Mouse (Mus musculus) lung, postnatal 36 days (tissue): ENCODE data around the gene Prrg2.
A peak's percentile ranks its signal among the peaks of the same experiment; 100 is the strongest.

ENCODE experiments used
- DNase-seq: peaks from one replicate; pipeline ENCODE4 v3.0.0; 2022; ENCODE audit warnings: mixed read lengths

The Prrg2 gene

GRCm38 (mm10) chr7:45056972-45057348 is 5.5 kb downstream of the Prrg2 start:
- DNase-seq: no peak

GRCm38 (mm10) chr7:45056329-45056971 is 6.0 kb downstream of the Prrg2 start:
- no peak for DNase-seq

DNA sequence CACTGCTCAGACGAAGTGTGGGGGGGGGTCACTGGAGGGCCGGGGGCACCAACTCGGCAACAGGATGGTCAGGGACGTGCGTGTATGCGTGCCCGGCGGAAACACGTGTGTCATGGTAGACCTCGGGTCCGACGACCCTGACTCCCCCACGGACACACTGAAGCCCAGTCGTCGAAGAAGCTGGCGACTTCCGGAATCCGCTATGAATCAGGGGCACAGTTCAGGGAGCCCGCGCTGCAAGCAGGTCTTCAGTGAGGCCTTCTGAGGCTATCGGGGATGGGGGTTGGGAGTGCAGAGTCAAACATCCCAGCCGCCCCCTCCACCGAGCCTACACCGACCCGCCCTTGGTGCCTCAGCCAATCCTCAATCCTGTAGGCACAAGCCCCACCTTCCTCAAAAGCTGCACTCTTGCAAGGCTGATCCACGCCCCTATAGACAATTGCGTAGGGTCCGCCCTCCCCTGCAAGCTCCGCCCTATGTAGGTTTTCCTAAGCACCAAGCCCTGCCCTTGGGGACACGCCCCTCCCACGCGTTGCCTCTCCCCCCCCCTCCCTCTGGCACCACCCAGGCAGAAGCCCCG is 8.5 kb downstream of the Prrg2 start:
- peak; percentile 99 for DNase-seq

DNA sequence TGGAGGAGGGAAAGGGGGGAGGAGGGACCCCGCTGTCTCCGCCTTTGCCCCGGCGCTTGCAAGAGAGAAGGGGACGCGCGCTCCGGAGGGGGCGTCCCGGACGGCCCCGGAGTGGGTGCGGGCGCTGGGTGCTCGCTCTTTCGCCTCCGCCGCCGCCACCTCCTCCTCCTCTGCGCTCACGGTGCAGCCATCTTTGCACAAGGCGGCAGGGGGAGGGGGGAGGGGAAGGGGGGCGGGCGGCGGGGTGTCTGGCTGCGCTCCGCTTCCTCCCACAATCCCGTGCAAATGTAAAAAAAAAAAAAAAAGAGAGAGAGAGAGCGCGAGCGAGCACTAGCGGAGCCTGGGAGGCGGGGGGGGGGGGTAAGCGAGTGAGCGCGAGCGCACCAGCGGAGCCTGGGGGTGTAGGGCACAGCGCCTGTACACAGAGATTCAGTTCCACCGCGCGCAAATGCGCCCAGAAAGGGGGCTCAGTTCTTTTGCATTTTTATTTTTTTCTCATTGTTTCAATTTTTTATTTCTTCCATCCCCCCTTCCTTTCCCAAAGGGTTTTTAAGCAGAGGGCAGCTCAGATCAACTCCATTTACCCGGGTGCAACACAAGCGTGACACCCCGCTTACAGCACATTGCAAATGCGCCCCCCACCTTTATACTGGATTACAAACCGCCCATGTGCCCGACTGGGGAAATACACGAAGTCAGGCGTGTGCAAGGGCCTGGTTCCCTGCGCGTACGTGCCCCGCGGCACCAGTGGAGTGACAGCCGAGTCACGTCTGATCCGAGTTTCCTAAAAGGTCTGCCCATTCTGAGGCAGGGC is 9.2 kb downstream of the Prrg2 start:
- DNase-seq: peak; percentile 68

- DNase-seq: no peak
Measured at GRCm38 (mm10) chr7:45052862-45053116, 9.7 kb downstream of the Prrg2 start, which contains the start of gene Prr12. Prr12 (minus strand) TSS chr7:45052881.

- DNase-seq: peak; percentile 33
Measured at GRCm38 (mm10) chr7:45052181-45052861, 10.2 kb downstream of the Prrg2 start.

GRCm38 (mm10) chr7:45051601-45051974 is 10.9 kb downstream of the Prrg2 start:
- DNase-seq: no peak

DNA sequence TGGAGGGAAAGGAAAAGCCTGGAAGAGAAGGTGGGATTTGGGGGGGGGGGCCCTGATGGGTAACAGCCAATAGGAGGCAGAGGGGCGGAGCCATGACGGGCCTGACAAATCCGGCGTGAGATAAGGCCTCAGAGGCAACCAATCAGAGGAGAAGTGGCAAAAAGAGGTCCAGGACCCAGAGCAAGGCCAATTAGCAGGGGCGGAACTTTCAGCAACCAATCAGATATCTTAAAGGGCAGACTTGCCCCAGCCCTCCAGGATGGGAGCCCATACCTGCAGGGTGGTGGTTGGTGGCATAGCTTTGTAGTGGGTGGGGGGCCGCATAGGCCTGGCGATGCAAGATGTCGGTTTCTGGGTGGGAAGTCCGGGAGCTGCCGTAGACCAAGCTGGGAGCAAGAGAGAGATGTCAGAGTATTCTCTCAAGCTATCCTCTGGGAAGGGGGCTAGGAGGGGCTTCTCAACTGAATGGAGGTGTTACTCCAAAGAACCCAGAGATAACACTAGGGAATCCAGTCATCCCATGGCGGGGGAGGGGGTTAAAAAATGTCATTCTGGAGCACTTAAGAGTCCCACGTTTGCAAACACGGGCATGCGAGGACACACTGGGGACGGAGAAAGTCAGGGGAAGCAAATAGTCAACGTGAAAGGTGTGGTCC is 11.4 kb downstream of the Prrg2 start:
- DNase-seq: peak; percentile 79

GRCm38 (mm10) chr7:45048923-45049657 is 13.4 kb downstream of the Prrg2 start:
- no peak for DNase-seq

DNA sequence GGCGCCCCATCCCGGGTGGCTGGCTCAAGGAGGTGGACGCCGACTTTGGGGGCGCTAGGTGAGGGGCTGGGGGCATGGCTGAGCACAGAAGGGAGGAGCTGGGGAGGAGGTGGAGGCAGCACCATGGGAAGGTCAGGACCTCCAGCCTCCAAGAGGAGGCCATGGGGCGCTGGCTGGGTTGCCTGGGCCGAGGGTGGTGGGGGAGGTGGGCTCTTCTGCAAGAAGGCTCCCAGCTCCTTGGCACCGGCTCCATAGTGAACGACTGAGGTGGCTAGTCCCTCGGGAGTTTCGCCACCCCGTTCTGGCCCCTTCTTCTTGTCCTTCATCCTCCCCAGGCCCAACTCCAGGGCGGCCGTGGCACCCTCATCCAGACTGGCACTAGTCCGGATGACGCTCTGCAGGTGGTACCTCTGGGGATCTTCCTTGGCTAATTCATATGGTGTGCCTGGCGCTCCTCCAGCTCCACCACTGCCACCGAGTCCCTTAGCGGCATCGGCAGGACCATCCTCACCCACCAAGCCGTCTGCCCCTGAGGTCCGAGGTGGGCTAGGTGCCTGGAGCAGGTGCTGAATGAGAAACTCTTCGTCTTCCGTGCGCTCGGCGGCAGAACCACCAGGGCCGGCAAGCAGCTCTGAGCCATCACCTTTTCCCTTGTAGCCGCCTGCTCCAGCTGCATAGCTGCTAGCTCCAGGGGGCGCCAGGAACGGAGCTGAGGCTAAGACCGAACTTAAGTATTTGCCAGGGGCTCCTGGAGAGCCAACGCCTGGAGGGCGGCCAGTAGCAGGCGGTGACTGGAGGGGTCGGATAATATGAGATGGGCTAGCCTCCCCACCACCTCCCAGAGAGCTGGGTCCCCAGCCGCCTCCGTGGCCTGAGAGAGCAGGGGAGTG is 14.2 kb downstream of the Prrg2 start:
- no peak for DNase-seq

- no peak for DNase-seq
Measured at GRCm38 (mm10) chr7:45047491-45047890, 15.0 kb downstream of the Prrg2 start.

DNA sequence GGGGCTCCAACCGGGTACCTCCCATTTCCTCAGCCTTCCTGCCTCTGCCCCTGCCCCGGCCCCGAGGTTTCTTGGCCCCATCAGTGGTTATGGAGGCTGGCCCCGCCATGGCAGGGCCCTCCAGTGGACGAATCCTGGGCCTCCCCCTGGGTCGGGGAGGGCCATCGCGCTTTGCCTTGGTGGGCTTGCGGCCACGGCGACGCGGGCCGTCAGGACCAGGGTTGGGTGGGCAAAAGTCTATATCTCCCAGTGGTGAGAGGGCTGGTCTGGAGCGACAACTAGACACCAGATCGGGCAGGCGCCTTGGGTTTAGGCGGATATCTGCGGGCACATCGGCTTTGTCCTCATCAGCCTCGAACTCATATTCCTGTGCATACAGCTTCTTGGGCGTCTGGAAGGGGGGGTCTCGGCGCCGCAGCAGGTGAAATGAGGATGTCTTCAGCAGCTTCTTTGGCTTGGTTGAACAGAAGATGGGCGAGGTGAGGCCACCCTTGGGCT is 15.6 kb downstream of the Prrg2 start:
- no peak for DNase-seq

- DNase-seq: no peak
Measured at GRCm38 (mm10) chr7:45045741-45046140, 16.7 kb downstream of the Prrg2 start.

DNA sequence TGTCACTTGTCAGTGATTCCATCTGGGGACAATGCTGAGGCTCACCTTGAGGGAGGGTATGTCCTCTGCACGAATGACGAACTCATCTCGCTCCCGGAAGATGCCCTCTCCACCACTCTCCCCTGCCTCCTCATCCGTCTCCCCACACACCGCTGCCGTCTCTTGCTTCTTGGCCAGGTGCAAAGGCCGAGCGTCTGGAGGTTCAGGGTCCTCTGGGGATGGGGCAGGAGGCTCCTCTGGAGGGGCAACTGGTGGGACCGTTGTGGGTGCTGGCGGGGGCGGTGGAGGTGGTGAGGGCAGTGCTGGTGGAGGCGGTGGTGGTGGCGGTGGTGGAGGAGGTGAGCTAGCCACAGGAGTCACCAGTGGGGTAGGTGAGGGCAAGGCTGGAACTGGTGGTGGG is 19.2 kb downstream of the Prrg2 start:
- no peak for DNase-seq

DNA sequence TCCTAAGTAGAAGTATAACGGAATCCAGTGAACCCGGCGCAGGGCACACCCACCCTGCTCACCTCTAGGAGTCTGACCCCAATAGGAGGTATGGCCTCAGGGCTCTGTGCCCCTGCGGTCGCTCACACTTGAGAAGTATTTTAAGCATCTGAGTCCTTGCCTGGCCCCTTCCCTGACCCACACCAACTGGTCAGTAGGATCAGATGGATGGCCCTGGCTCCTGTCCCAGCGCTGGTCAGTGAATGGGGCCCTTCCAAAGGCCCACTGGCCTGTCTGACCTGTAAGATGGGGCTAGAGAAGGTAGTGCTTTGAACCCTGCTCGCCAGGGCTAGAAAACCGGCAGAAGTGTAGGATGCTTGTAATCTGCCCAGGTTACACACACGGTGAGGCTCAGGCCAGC is 21.6 kb downstream of the Prrg2 start:
- no peak for DNase-seq

DNA sequence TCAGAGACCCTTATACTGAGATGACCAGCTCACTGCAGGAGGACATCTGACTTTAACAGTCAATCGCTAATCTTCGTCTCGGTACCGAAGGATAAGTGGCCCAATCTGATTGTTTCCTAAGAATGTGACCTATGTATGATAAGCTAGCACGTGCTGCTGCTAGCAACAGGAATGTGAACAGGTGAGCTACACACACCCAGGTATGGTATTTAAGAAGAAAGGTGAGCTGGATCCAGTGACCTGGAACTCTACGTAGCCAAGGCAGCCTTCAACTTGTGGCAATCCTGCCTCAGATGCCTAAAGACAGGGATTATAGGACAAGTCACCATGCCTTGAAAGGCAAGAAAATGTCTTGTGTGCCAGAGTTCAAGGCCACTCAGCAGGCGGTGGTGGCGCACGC is 24.1 kb downstream of the Prrg2 start:
- no peak for DNase-seq

DNA sequence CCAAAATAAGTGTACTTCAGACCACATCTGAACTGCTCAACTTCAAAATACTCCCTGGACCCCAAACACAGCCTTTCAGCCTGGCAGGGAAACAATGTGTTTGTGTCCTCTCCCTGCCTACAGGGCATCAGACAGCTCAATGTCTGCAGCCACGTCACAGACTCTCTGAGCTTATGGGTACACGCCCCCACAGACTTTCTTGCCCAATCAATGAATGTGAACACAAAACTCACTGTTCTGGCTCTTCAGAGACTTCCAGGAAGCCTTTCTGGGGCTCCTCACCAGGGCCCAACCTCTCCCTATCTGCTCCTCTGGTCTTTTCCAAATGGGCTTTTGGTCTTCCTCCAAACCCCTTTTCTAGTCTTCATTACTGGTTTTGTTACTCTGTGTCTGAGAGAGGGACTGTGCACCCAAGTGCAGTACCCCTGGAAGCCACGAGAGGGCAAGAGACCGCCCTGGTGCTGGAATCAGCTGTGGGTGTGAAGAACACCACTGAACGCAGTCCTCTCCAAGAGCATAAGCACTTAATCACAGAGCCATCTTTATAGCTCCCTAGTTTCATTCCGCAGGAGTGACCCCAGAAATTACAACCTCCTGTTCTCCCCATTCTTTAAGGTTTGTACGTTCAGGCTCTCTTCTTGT is 24.6 kb downstream of the Prrg2 start:
- peak; percentile 76 for DNase-seq

GRCm38 (mm10) chr7:45036702-45037101 is 25.8 kb downstream of the Prrg2 start:
- no peak for DNase-seq

DNA sequence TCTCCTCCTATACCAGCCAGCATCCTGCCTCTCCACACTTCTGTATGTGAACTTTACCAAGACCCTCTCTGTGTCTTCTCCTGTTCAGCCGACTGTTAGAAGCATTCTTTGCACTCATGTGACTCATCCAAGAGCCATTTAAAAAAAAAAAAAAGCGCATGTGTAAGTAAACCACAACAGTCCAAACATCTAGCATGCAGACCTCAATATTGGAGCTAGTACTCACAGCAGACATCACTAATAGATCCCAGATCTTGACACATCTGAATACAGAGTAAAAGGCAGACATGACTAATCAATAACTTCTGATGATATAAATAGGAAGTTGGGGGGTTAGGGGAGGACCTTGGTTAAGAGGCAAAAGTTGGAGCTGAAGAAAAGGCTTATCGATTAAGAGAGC is 26.8 kb downstream of the Prrg2 start:
- no peak for DNase-seq

DNA sequence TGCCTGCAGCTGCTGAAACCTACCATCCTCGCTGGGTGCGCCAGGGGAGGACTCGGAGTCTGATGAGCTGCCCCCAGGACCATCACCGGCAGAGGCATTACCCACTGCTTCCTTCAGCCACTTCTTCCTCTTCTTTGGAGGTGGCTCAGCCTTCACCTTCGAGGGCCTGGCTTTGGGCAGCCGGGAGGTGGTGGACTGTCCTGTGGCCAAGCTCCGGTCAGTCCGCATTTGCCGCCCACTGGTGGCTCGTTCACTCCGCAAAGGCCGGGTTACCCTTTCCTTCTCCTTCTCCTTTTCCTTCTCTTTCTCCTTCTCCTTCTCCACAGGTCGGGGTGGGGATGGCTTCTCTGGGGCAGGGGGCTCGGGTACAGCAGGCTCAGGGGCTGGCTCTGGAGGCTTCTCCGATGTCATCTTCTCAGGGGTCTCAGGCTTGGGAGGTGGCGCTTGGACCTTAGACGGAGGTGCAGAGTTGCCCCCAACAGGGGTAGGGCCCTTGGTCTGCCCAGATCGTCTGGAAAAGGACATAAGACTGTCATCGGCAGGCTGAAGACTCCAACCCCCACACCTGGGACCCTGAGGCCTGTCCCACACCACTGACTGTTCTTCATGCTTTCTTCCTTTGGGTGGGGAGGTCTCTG is 28.6 kb downstream of the Prrg2 start:
- DNase-seq: no peak
